Mouse (Mus musculus) liver, embryonic 14.5 days (tissue): ENCODE measurements around the gene Aifm2. TPM values are rescaled to one million over a fixed set of nuclear protein-coding genes. Genes with fewer than 3 reads are reported as not detected.

Source experiments
- ATAC-seq: fragments of 200-750 bp; cut with Nextera tagmentation; 2 replicates; pipeline ENCODE4 v1.8.0; 2017; ENCODE audit warnings: moderate number of reproducible peaks, mild to moderate bottlenecking, moderate library complexity; ENCODE audit not compliant: insufficient read depth
- DNase-seq, 3 experiments: peaks; one replicate each; pipeline ENCODE4 v3.0.0-alpha.2; 2012 to 2013; ENCODE audit warnings: low read depth in 3 of 3, low spot score in 3 of 3
- H3K27ac ChIP-seq: fragments of 300-500 bp; sonication (generic); 2 replicates; pipeline ENCODE4 v1.5.1; 2014; ENCODE audit warnings: moderate library complexity, mild to moderate bottlenecking, control low read depth, inconsistent platforms
- H3K27me3 ChIP-seq: fragments of 300-500 bp; sonication (generic); 2 replicates; pipeline ENCODE4 v1.6.1; 2014; ENCODE audit warnings: mild to moderate bottlenecking, low read length, moderate library complexity; ENCODE audit not compliant: control insufficient read depth, insufficient read depth
- H3K36me3 ChIP-seq: fragments of 300-500 bp; sonication (generic); replicated peaks from 2 replicates; pipeline ENCODE4 v1.6.1; 2014; ENCODE audit warnings: low read depth; ENCODE audit not compliant: control insufficient read depth, insufficient read depth
- H3K4me1 ChIP-seq, 2 experiments: fragments of 200-500 bp in 1 of 2; fragments of 300-500 bp in 1 of 2; sonication (generic) in 1 of 2; replicated peaks; 2 replicates each; pipeline ENCODE4 v1.6.1; 2012 to 2014; ENCODE audit warnings: antibody characterized with exemption in 1 of 2, inconsistent platforms in 1 of 2, low read length in 1 of 2; ENCODE audit not compliant: control insufficient read depth in 2 of 2, insufficient read depth in 2 of 2
- H3K4me2 ChIP-seq: fragments of 300-500 bp; sonication (generic); 2 replicates; pipeline ENCODE4 v1.6.1; 2014; ENCODE audit warnings: low read depth, mild to moderate bottlenecking, control low read depth, moderate library complexity
- H3K4me3 ChIP-seq, 2 experiments: fragments of 200-500 bp in 1 of 2; fragments of 300-500 bp in 1 of 2; sonication (generic) in 1 of 2; 2 replicates each; pipeline ENCODE4 v1.5.1; 2012 to 2014; ENCODE audit warnings: low read depth in 2 of 2, low read length in 2 of 2, mild to moderate bottlenecking in 2 of 2, control low read depth in 1 of 2, inconsistent platforms in 1 of 2, moderate library complexity in 1 of 2; ENCODE audit not compliant: insufficient read depth in 1 of 2
- H3K9ac ChIP-seq: fragments of 300-500 bp; sonication (generic); replicated peaks from 2 replicates; pipeline ENCODE4 v1.6.1; 2014; ENCODE audit warnings: mild to moderate bottlenecking, control low read depth, moderate library complexity
- H3K9me3 ChIP-seq: fragments of 300-500 bp; sonication (generic); 2 replicates; pipeline ENCODE4 v1.6.1; 2016; ENCODE audit warnings: low read length, mixed read lengths; ENCODE audit not compliant: control insufficient read depth
- CTCF ChIP-seq: IDR thresholded peaks from 2 replicates; pipeline ENCODE4 v1.5.1; 2016; ENCODE audit warnings: antibody characterized with exemption, low read depth, control low read depth
- EP300 ChIP-seq: IDR thresholded peaks from 2 replicates; pipeline ENCODE4 v1.6.1; 2016; ENCODE audit warnings: antibody characterized with exemption, low read depth
- WGBS: fragments of 180-500 bp; shearing (Covaris S2); extraction: QIAGEN DNeasy Blood & Tissue Kit; methylation state at CpG from one replicate; pipeline ENCODE4 v1.1.7; 2014; ENCODE audit not compliant: insufficient replicate concordance; 5-methylcytosine and 5-hydroxymethylcytosine counted together
- polyA plus RNA-seq, 2 experiments: library from polyadenylated mRNA; depleted of rRNA in 1 of 2; stranded (reverse) in 1 of 2; unstranded in 1 of 2; fragments of >200 nt; fragmentation: Nextera tagmentation in 1 of 2; extraction: Ambion mirVana in 1 of 2; gene quantifications; 2 replicates each; pipeline versions ENCODE4 v1.2.1 to v1.2.3; 2012 to 2014

Aifm2 gene
- polyA plus RNA-seq, 2 experiments, result 2.1 to 2.7 TPM

- H3K9ac ChIP-seq, result no peak overlapping the region
- no peak for TF ChIP-seq EP300
- no peak for TF ChIP-seq CTCF
- H3K9me3 ChIP-seq, result no peaks in the 10 kb centered on the region
- H3K4me3 ChIP-seq, result no peak overlapping the region
- DNase-seq (no peak), ATAC-seq (no peak)
- 71% methylated on average over 2 of the region's 2 CpGs for WGBS
- no peaks in the 10 kb centered on the region for H3K36me3 ChIP-seq
- no peaks in the 10 kb centered on the region for H3K27me3 ChIP-seq
- H3K4me1 ChIP-seq, result no peaks in the 10 kb centered on the region
- H3K4me2 ChIP-seq, result no peak overlapping the region
- no peak overlapping the region for H3K27ac ChIP-seq
Observed at GRCm38 (mm10) chr10:61758904-61759303, 43.8 kb downstream of the Aifm2 start.

- Histone ChIP-seq H3K4me2 (no peak overlapping the region), H3K27ac (no peak overlapping the region), H3K9me3 (no peaks in the 10 kb centered on the region), H3K4me3 (no peak overlapping the region), H3K36me3 (no peaks in the 10 kb centered on the region), H3K9ac (no peak overlapping the region), H3K27me3 (no peaks in the 10 kb centered on the region), H3K4me1 (no peaks in the 10 kb centered on the region)
- DNase-seq (no peak), ATAC-seq (no peak)
- TF ChIP-seq CTCF (no peak), EP300 (no peak)
- WGBS, result 40% methylated on average over 6 of the region's 6 CpGs
Observed at GRCm38 (mm10) chr10:61759869-61760268, 44.8 kb downstream of the Aifm2 start.

GRCm38 (mm10) chr10:61764689-61765088 is 49.6 kb downstream of the Aifm2 start:
- Histone ChIP-seq H3K9me3 (no peaks in the 10 kb centered on the region), H3K4me3 (no peak overlapping the region), H3K36me3 (no peaks in the 10 kb centered on the region), H3K4me1 (no peaks in the 10 kb centered on the region), H3K9ac (no peak overlapping the region), H3K4me2 (no peak overlapping the region), H3K27me3 (no peaks in the 10 kb centered on the region), H3K27ac (no peak overlapping the region)
- TF ChIP-seq CTCF (no peak), EP300 (no peak)
- 57% methylated on average over 8 of the region's 8 CpGs for WGBS
- no peak for DNase-seq
- no peak for ATAC-seq

GRCm38 (mm10) chr10:61765558-61765957 is 50.5 kb downstream of the Aifm2 start:
- no peak overlapping the region for H3K4me2 ChIP-seq
- TF ChIP-seq EP300 (no peak), CTCF (no peak)
- no peaks in the 10 kb centered on the region for H3K27me3 ChIP-seq
- ATAC-seq, result no peak
- H3K4me1 ChIP-seq, result no peaks in the 10 kb centered on the region
- no peak overlapping the region for H3K4me3 ChIP-seq
- no peak overlapping the region for H3K27ac ChIP-seq
- 53% methylated on average over 5 of the region's 5 CpGs for WGBS
- H3K9ac ChIP-seq, result no peak overlapping the region
- H3K36me3 ChIP-seq, result no peaks in the 10 kb centered on the region
- no peaks in the 10 kb centered on the region for H3K9me3 ChIP-seq
- DNase-seq, result no peak

- H3K9me3 ChIP-seq, result no peaks in the 10 kb centered on the region
- H3K4me2 ChIP-seq, result no peak overlapping the region
- no peaks in the 10 kb centered on the region for H3K36me3 ChIP-seq
- 39% methylated on average over 6 of the region's 6 CpGs for WGBS
- H3K4me1 ChIP-seq, result no peaks in the 10 kb centered on the region
- H3K27ac ChIP-seq, result no peak overlapping the region
- TF ChIP-seq EP300 (no peak), CTCF (no peak)
- DNase-seq (no peak), ATAC-seq (no peak)
- H3K27me3 ChIP-seq, result no peaks in the 10 kb centered on the region
- no peak overlapping the region for H3K9ac ChIP-seq
- H3K4me3 ChIP-seq, result no peak overlapping the region
Observed at GRCm38 (mm10) chr10:61766806-61767205, 51.7 kb downstream of the Aifm2 start.
